Mouse (Mus musculus) CH12.LX (cell line): ENCODE measurements around the gene Gm1043. TPM values are rescaled to one million over a fixed set of nuclear protein-coding genes. Genes with fewer than 3 reads are reported as not detected.

ENCODE experiments used
- DNase-seq: peaks from one replicate; pipeline ENCODE4 v3.0.0-alpha.2; 2013; ENCODE audit errors: extremely low read depth
- H3K27ac ChIP-seq: 2 replicates; pipeline ENCODE4 v1.5.1; 2012; ENCODE audit warnings: low read depth, mild to moderate bottlenecking, control low read depth, moderate library complexity; ENCODE audit not compliant: insufficient read depth
- H3K27me3 ChIP-seq: replicated peaks from 2 replicates; pipeline ENCODE3; 2012; ENCODE audit warnings: inconsistent platforms
- H3K36me3 ChIP-seq, 2 experiments: replicated peaks in 1 of 2; 2 replicates each; pipeline versions ENCODE3 to v1.6.1; 2012; ENCODE audit warnings: inconsistent platforms in 1 of 2, low read length in 1 of 2, mild to moderate bottlenecking in 1 of 2, mixed read lengths in 1 of 2, moderate library complexity in 1 of 2; ENCODE audit not compliant: control insufficient read depth in 1 of 2, insufficient read depth in 1 of 2
- H3K4me1 ChIP-seq, 2 experiments: 2 replicates each; pipeline ENCODE4 v1.6.1; 2012; ENCODE audit warnings: inconsistent platforms in 1 of 2, moderate library complexity in 1 of 2; ENCODE audit not compliant: insufficient read depth in 2 of 2, control insufficient read depth in 1 of 2
- H3K4me2 ChIP-seq: 2 replicates; pipeline ENCODE4 v1.6.1; 2012; ENCODE audit warnings: low read depth, mild to moderate bottlenecking, control low read depth; ENCODE audit not compliant: poor library complexity, insufficient read depth, severe bottlenecking
- H3K4me3 ChIP-seq, 3 experiments: fragments of 150-350 bp in 1 of 3; sonication (generic) in 1 of 3; replicated peaks in 1 of 3; 2 replicates each; pipeline versions ENCODE3 to v1.5.1; 2011 to 2012; ENCODE audit warnings: low read depth in 2 of 3, low read length in 2 of 3, mild to moderate bottlenecking in 2 of 3, moderate library complexity in 2 of 3, control low read depth in 1 of 3, improper control_type of control experiment in 1 of 3, inconsistent platforms in 1 of 3, mixed read lengths in 1 of 3; ENCODE audit not compliant: poor library complexity in 1 of 3
- H3K79me2 ChIP-seq: replicated peaks from 2 replicates; pipeline ENCODE4 v1.6.1; 2012; ENCODE audit warnings: mild to moderate bottlenecking, moderate library complexity; ENCODE audit not compliant: control insufficient read depth, poor library complexity, insufficient read depth, severe bottlenecking; ENCODE audit errors: extremely low read depth
- H3K9ac ChIP-seq: 2 replicates; pipeline ENCODE4 v1.6.1; 2012; ENCODE audit warnings: low read depth, mild to moderate bottlenecking, control low read depth, moderate library complexity; ENCODE audit not compliant: insufficient read depth
- H3K9me3 ChIP-seq: replicated peaks from 2 replicates; pipeline ENCODE3; 2012; ENCODE audit warnings: low read length, inconsistent platforms, mixed read lengths
- BHLHE40 ChIP-seq: IDR thresholded peaks from 2 replicates; pipeline ENCODE4 v1.6.1; 2011; ENCODE audit warnings: mild to moderate bottlenecking, low read depth, low read length, improper control_type of control experiment
- CHD1 ChIP-seq: IDR thresholded peaks from 2 replicates; pipeline ENCODE4 v1.6.1; 2012; ENCODE audit warnings: low read depth, low read length, improper control_type of control experiment, inconsistent platforms
- CHD2 ChIP-seq: IDR thresholded peaks from 2 replicates; pipeline ENCODE4 v1.6.1; 2011; ENCODE audit warnings: low read length, improper control_type of control experiment
- CTCF ChIP-seq, 2 experiments: IDR thresholded peaks in 1 of 2; conservative IDR thresholded peaks in 1 of 2; 2 replicates each; pipeline ENCODE4 v1.5.1; 2011 to 2012; ENCODE audit warnings: low read depth in 2 of 2, low read length in 2 of 2, improper control_type of control experiment in 1 of 2, inconsistent platforms in 1 of 2, mild to moderate bottlenecking in 1 of 2, moderate library complexity in 1 of 2
- ELF1 ChIP-seq: IDR thresholded peaks from 2 replicates; pipeline ENCODE4 v1.6.1; 2014; ENCODE audit warnings: low read depth, mild to moderate bottlenecking, inconsistent platforms, low read length, improper control_type of control experiment
- EP300 ChIP-seq: IDR thresholded peaks from 2 replicates; pipeline ENCODE4 v1.6.1; 2011; ENCODE audit warnings: low read length, improper control_type of control experiment
- ETS1 ChIP-seq: conservative IDR thresholded peaks from 2 replicates; pipeline ENCODE4 v1.6.1; 2012; ENCODE audit warnings: low read depth, mild to moderate bottlenecking, inconsistent platforms, low read length, improper control_type of control experiment, moderate library complexity
- GABPA ChIP-seq: IDR thresholded peaks from 2 replicates; pipeline ENCODE4 v1.6.1; 2012; ENCODE audit warnings: low read depth, low read length, improper control_type of control experiment, inconsistent platforms; ENCODE audit not compliant: insufficient replicate concordance
- HCFC1 ChIP-seq: IDR thresholded peaks from 2 replicates; pipeline ENCODE4 v1.6.1; 2012; ENCODE audit warnings: low read depth, mild to moderate bottlenecking, inconsistent platforms, low read length, improper control_type of control experiment
- JUN ChIP-seq: IDR thresholded peaks from 2 replicates; pipeline ENCODE4 v1.6.1; 2011; ENCODE audit warnings: low read depth, mild to moderate bottlenecking, low read length, improper control_type of control experiment, moderate library complexity; ENCODE audit not compliant: insufficient read depth
- KAT2A ChIP-seq: IDR thresholded peaks from 2 replicates; pipeline ENCODE4 v1.6.1; 2012; ENCODE audit warnings: low read length, improper control_type of control experiment, inconsistent platforms; ENCODE audit not compliant: insufficient replicate concordance
- MAFK ChIP-seq: IDR thresholded peaks from 2 replicates; pipeline ENCODE4 v1.6.1; 2011; ENCODE audit warnings: low read length, improper control_type of control experiment; ENCODE audit not compliant: insufficient replicate concordance
- MAX ChIP-seq: IDR thresholded peaks from 2 replicates; pipeline ENCODE4 v1.6.1; 2011; ENCODE audit warnings: low read length, improper control_type of control experiment
- MAZ ChIP-seq: IDR thresholded peaks from 2 replicates; pipeline ENCODE4 v1.6.1; 2012; ENCODE audit warnings: low read depth, mild to moderate bottlenecking, inconsistent platforms, low read length, improper control_type of control experiment, moderate library complexity
- MEF2A ChIP-seq: IDR thresholded peaks from 2 replicates; pipeline ENCODE4 v1.6.1; 2014; ENCODE audit warnings: low read depth, mild to moderate bottlenecking, inconsistent platforms, low read length, improper control_type of control experiment, borderline replicate concordance
- MXI1 ChIP-seq: IDR thresholded peaks from 2 replicates; pipeline ENCODE4 v1.6.1; 2011; ENCODE audit warnings: mild to moderate bottlenecking, low read depth, low read length, improper control_type of control experiment
- MYC ChIP-seq: IDR thresholded peaks from 2 replicates; pipeline ENCODE4 v1.6.1; 2011; ENCODE audit warnings: low read depth, mild to moderate bottlenecking, improper control_type of control experiment, low read length
- NELFE ChIP-seq: IDR thresholded peaks from 2 replicates; pipeline ENCODE4 v1.6.1; 2011; ENCODE audit warnings: low read depth, low read length, improper control_type of control experiment
- PAX5 ChIP-seq: IDR thresholded peaks from 2 replicates; pipeline ENCODE4 v1.6.1; 2012; ENCODE audit warnings: low read length, inconsistent platforms, mixed read lengths
- POLR2A ChIP-seq: IDR thresholded peaks from 2 replicates; pipeline ENCODE4 v1.6.1; 2011; ENCODE audit warnings: low read depth, mild to moderate bottlenecking, improper control_type of control experiment, low read length
- RAD21 ChIP-seq: IDR thresholded peaks from 2 replicates; pipeline ENCODE4 v1.6.1; 2011; ENCODE audit warnings: low read depth, mild to moderate bottlenecking, low read length, improper control_type of control experiment, moderate library complexity
- RCOR1 ChIP-seq: conservative IDR thresholded peaks from 2 replicates; pipeline ENCODE4 v1.6.1; 2012; ENCODE audit warnings: low read depth, mild to moderate bottlenecking, inconsistent platforms, low read length, improper control_type of control experiment
- SIN3A ChIP-seq: IDR thresholded peaks from 2 replicates; pipeline ENCODE4 v1.6.1; 2012; ENCODE audit warnings: low read length, improper control_type of control experiment, inconsistent platforms
- SMC3 ChIP-seq: IDR thresholded peaks from 2 replicates; pipeline ENCODE4 v1.6.1; 2011; ENCODE audit warnings: low read depth, low read length, improper control_type of control experiment
- TBP ChIP-seq: conservative IDR thresholded peaks from 2 replicates; pipeline ENCODE4 v1.6.1; 2011; ENCODE audit warnings: low read depth, low read length, improper control_type of control experiment
- TCF12 ChIP-seq: IDR thresholded peaks from 2 replicates; pipeline ENCODE4 v1.6.1; 2014; ENCODE audit warnings: low read depth, mild to moderate bottlenecking, inconsistent platforms, low read length, improper control_type of control experiment
- UBTF ChIP-seq: IDR thresholded peaks from 2 replicates; pipeline ENCODE4 v1.6.1; 2012; ENCODE audit warnings: low read depth, mild to moderate bottlenecking, inconsistent platforms, low read length, improper control_type of control experiment, moderate library complexity
- USF1 ChIP-seq: IDR thresholded peaks from 2 replicates; pipeline ENCODE4 v1.6.1; 2014; ENCODE audit warnings: low read depth, mild to moderate bottlenecking, inconsistent platforms, low read length, improper control_type of control experiment
- ZC3H11A ChIP-seq: IDR thresholded peaks from 2 replicates; pipeline ENCODE4 v1.6.1; 2012; ENCODE audit warnings: low read depth, mild to moderate bottlenecking, inconsistent platforms, low read length, improper control_type of control experiment
- ZKSCAN1 ChIP-seq: IDR thresholded peaks from 2 replicates; pipeline ENCODE4 v1.6.1; 2012; ENCODE audit warnings: low read depth, inconsistent platforms, low read length, improper control_type of control experiment, borderline replicate concordance
- ZMIZ1 ChIP-seq: IDR thresholded peaks from 2 replicates; pipeline ENCODE4 v1.6.1; 2012; ENCODE audit warnings: low read depth, mild to moderate bottlenecking, inconsistent platforms, low read length, improper control_type of control experiment
- dilution Hi-C: fragments of 300-500 bp; cut with MboI; formaldehyde crosslinking; loops from 2 replicates; pipeline ENCODE4 v1.14.3; 2020; ENCODE audit warnings: low sequenced_read_pairs; ENCODE audit not compliant: extremely low pct_unique_long_range_greater_than_20kb, extremely low pct_ligation_motif_present
- in situ Hi-C: fragments of 300-500 bp; cut with MboI; formaldehyde crosslinking; loops from 3 replicates; pipeline ENCODE4 v1.14.3; 2019; ENCODE audit warnings: low sequenced_read_pairs, low pct_ligation_motif_present, low pct_unique_long_range_greater_than_20kb, mixed read lengths
- polyA plus RNA-seq: library from polyadenylated mRNA; unstranded; fragments of >175 nt; gene quantifications from 2 replicates; pipeline ENCODE4 v1.2.1, GENCODE M21; 2012; ENCODE audit warnings: low read depth; ENCODE audit not compliant: insufficient read length
- total RNA-seq, 2 experiments: library from RNA; depleted of rRNA; stranded (reverse); fragments of 300-350 nt in 1 of 2; fragments of >200 nt in 1 of 2; gene quantifications; 2 replicates each; pipeline ENCODE4 v1.2.3; 2012 to 2014

Gene Gm1043
- total and polyA plus RNA-seq, 3 experiments = not detected

- dilution Hi-C loops = no loop called here
- no peaks in the 10 kb centered on the region for H3K79me2 ChIP-seq
- H3K27me3 ChIP-seq = peaks cover 12% of the 10 kb centered on the region
- peaks cover 10% of the 10 kb centered on the region for H3K9me3 ChIP-seq
- no peak overlapping the region for H3K4me2 ChIP-seq
- no peaks in the 10 kb centered on the region for H3K36me3 ChIP-seq
- in situ Hi-C loops = loop anchor here (5.0 kb wide), 1 partner anchor 43 kb away; no protein-coding TSS in a partner anchor
- DNase-seq = no peak
- H3K4me1 ChIP-seq = peaks cover 9 to 35% of the 10 kb centered on the region in 2 experiments
- no peak overlapping the region for H3K9ac ChIP-seq
- no peak for TF ChIP-seq MAFK
- no peak for TF ChIP-seq ETS1
- no peak for TF ChIP-seq ZMIZ1
- no peak for TF ChIP-seq CHD1
- TF ChIP-seq SMC3 = no peak
- no peak for TF ChIP-seq BHLHE40
- TF ChIP-seq JUN = no peak
- TF ChIP-seq MAX = no peak
- TF ChIP-seq ELF1 = no peak
- TF ChIP-seq HCFC1 = no peak
- no peak for TF ChIP-seq CHD2
- TF ChIP-seq GABPA = no peak
- no peak for TF ChIP-seq MEF2A
- TF ChIP-seq POLR2A = no peak
- TF ChIP-seq UBTF = no peak
- no peak for TF ChIP-seq TCF12
- no peak for TF ChIP-seq MXI1
- TF ChIP-seq ZC3H11A = no peak
- no peak for TF ChIP-seq PAX5
- TF ChIP-seq EP300 = no peak
- no peak overlapping the region for H3K4me3 ChIP-seq
- no peak overlapping the region for H3K27ac ChIP-seq
These were observed 159.6 kb downstream of the Gm1043 start for GRCm38 (mm10) chr5:37244666-37245242.

GRCm38 (mm10) chr5:37245651-37246050, 160.5 kb downstream of the Gm1043 start:
- dilution Hi-C loops (no loop called here), in situ Hi-C loops (loop anchor here (5.0 kb wide), 1 partner anchor 42 kb away; no protein-coding TSS in a partner anchor)
- peak overlapping the region; percentile 48 for H3K9ac ChIP-seq
- TF ChIP-seq USF1 (no peak), TCF12 (no peak; the same call in 1 of the 2 replicates), ZKSCAN1 (no peak), TBP (no peak), MYC (no peak), KAT2A (no peak), MEF2A (no peak), UBTF (peak; percentile 69), ELF1 (peak; percentile 86), ZMIZ1 (peak; percentile 66; the same call in 1 of the 2 replicates), BHLHE40 (no peak), RAD21 (peak; percentile 26), SIN3A (no peak), HCFC1 (0 out of 2 replicates have a peak, but pooled peaks have one; percentile 29), RCOR1 (no peak), JUN (no peak), NELFE (peak; percentile 60; the same call in 1 of the 2 replicates), ETS1 (no peak), POLR2A (peak; percentile 45; the same call in 1 of the 2 replicates), CTCF (conservative IDR thresholded peaks at IDR 0.05 in 1 of 2, IDR thresholded peaks at IDR 0.05 in 1 of 2; ENCODE audit: low read depth in 2 of 2, low read length in 2 of 2) (peak in 1 of 2 experiments; percentile 52; a peak in 2 of 4 replicates), SMC3 (no peak; the same call in 1 of the 2 replicates), MAZ (no peak)

More at GRCm38 (mm10) chr5:37245651-37246050, 160.5 kb downstream of the Gm1043 start:
- Histone ChIP-seq H3K4me2 (peak overlapping the region; percentile 32), H3K79me2 (no peaks in the 10 kb centered on the region), H3K4me3 (peak overlapping the region; percentile 45 to 73 (median 61)), H3K4me1 (peaks cover 9 to 35% of the 10 kb centered on the region in 2 experiments), H3K27ac (peak overlapping the region; percentile 26; the same call in 1 of the 2 replicates), H3K9me3 (peaks cover 10% of the 10 kb centered on the region), H3K27me3 (peaks cover 12% of the 10 kb centered on the region), H3K36me3 (peaks cover 0 to 2% of the 10 kb centered on the region in 2 experiments)
- peak; percentile 66 for DNase-seq
